Mouse (Mus musculus) megakaryocyte, embryonic 14.5 days (primary cell): ENCODE measurements at regions not wholly inside any gene's neighbourhood (a gene's known extent, or its start where the extent isn't known, plus 50 kb on each side); places are given as distances from the start of the nearest gene placed in this dataset.
A peak's percentile ranks its signal among the peaks of the same experiment; 100 is the strongest.

Source experiments
- H3K27me3 ChIP-seq: replicated peaks from 2 replicates; pipeline ENCODE3; 2012; ENCODE audit warnings: inconsistent platforms
- H3K36me3 ChIP-seq: replicated peaks from 2 replicates; pipeline ENCODE3; 2012; ENCODE audit warnings: low read length, inconsistent platforms, mixed read lengths
- H3K4me1 ChIP-seq: 2 replicates; pipeline ENCODE4 v1.6.1; 2012; ENCODE audit warnings: inconsistent platforms
- H3K4me3 ChIP-seq: replicated peaks from 2 replicates; pipeline ENCODE3; 2012; ENCODE audit warnings: moderate library complexity, mild to moderate bottlenecking, inconsistent platforms
- H3K9me3 ChIP-seq: 2 replicates; pipeline ENCODE4 v1.6.1; 2012; ENCODE audit warnings: inconsistent platforms
- FLI1 ChIP-seq: IDR thresholded peaks from 2 replicates; pipeline ENCODE4 v1.6.1; 2012; ENCODE audit warnings: low read length, inconsistent platforms, mixed read lengths
- GATA1 ChIP-seq: IDR thresholded peaks from 3 replicates; pipeline ENCODE4 v1.6.1; 2012; ENCODE audit warnings: mixed read lengths, low read length, inconsistent platforms, borderline replicate concordance

GRCm38 (mm10) chr14:102925769-102926443 lies 56.5 kb downstream of the Kctd12 start:
- no peaks in the 10 kb centered on the region for H3K36me3 ChIP-seq
- H3K4me1 ChIP-seq, result peaks cover 21% of the 10 kb centered on the region
- peaks cover 2% of the 10 kb centered on the region for H3K27me3 ChIP-seq
- no peak for TF ChIP-seq FLI1
- no peak overlapping the region for H3K4me3 ChIP-seq
- no peaks in the 10 kb centered on the region for H3K9me3 ChIP-seq

GRCm38 (mm10) chr14:102924674-102925073 lies 57.8 kb downstream of the Kctd12 start:
- no peaks in the 10 kb centered on the region for H3K9me3 ChIP-seq
- peaks cover 26% of the 10 kb centered on the region for H3K4me1 ChIP-seq
- no peaks in the 10 kb centered on the region for H3K36me3 ChIP-seq
- H3K27me3 ChIP-seq, result peaks cover 2% of the 10 kb centered on the region
- TF ChIP-seq FLI1, result no peak
- TF ChIP-seq GATA1, result no peak
- no peak overlapping the region for H3K4me3 ChIP-seq

GRCm38 (mm10) chr14:102922496-102922993 lies 59.9 kb downstream of the Kctd12 start:
- H3K4me1 ChIP-seq, result peaks cover 38% of the 10 kb centered on the region
- no peaks in the 10 kb centered on the region for H3K27me3 ChIP-seq
- H3K36me3 ChIP-seq, result no peaks in the 10 kb centered on the region
- TF ChIP-seq FLI1 (no peak), GATA1 (no peak)
- H3K9me3 ChIP-seq, result no peaks in the 10 kb centered on the region
- H3K4me3 ChIP-seq, result peak overlapping the region; percentile 47

GRCm38 (mm10) chr14:102920415-102920814 lies 62.0 kb downstream of the Kctd12 start:
- TF ChIP-seq GATA1, result no peak
- no peak for TF ChIP-seq FLI1
- H3K9me3 ChIP-seq, result no peaks in the 10 kb centered on the region

GRCm38 (mm10) chr14:102919261-102919801 lies 63.1 kb downstream of the Kctd12 start:
- H3K36me3 ChIP-seq, result no peaks in the 10 kb centered on the region
- H3K27me3 ChIP-seq, result no peaks in the 10 kb centered on the region
- no peaks in the 10 kb centered on the region for H3K9me3 ChIP-seq
- no peak overlapping the region for H3K4me3 ChIP-seq
- peaks cover 33% of the 10 kb centered on the region for H3K4me1 ChIP-seq
- TF ChIP-seq FLI1 (no peak), GATA1 (no peak)

More at GRCm38 (mm10) chr14:102920415-102920814, 62.0 kb downstream of the Kctd12 start:
- Histone ChIP-seq H3K36me3 (no peaks in the 10 kb centered on the region), H3K4me3 (no peak overlapping the region), H3K4me1 (peaks cover 33% of the 10 kb centered on the region), H3K27me3 (no peaks in the 10 kb centered on the region)

GRCm38 (mm10) chr14:102917929-102918328 lies 64.5 kb downstream of the Kctd12 start:
- Histone ChIP-seq H3K9me3 (no peaks in the 10 kb centered on the region), H3K27me3 (no peaks in the 10 kb centered on the region), H3K4me3 (peak overlapping the region; percentile 24), H3K36me3 (no peaks in the 10 kb centered on the region), H3K4me1 (peaks cover 33% of the 10 kb centered on the region)
- no peak for TF ChIP-seq FLI1
- no peak for TF ChIP-seq GATA1

GRCm38 (mm10) chr14:102915918-102916317 lies 66.5 kb downstream of the Kctd12 start:
- TF ChIP-seq FLI1 (no peak), GATA1 (no peak)

GRCm38 (mm10) chr14:102911582-102911981 lies 70.9 kb downstream of the Kctd12 start:
- Histone ChIP-seq H3K36me3 (no peaks in the 10 kb centered on the region), H3K4me3 (no peak overlapping the region), H3K9me3 (no peaks in the 10 kb centered on the region), H3K4me1 (peaks cover 26% of the 10 kb centered on the region), H3K27me3 (no peaks in the 10 kb centered on the region)
- no peak for TF ChIP-seq GATA1
- no peak for TF ChIP-seq FLI1

More at GRCm38 (mm10) chr14:102915918-102916317, 66.5 kb downstream of the Kctd12 start:
- H3K27me3 ChIP-seq, result no peaks in the 10 kb centered on the region
- no peaks in the 10 kb centered on the region for H3K9me3 ChIP-seq
- no peaks in the 10 kb centered on the region for H3K36me3 ChIP-seq
- no peak overlapping the region for H3K4me3 ChIP-seq
- H3K4me1 ChIP-seq, result peaks cover 21% of the 10 kb centered on the region

- no peaks in the 10 kb centered on the region for H3K36me3 ChIP-seq
- H3K4me1 ChIP-seq, result peaks cover 31% of the 10 kb centered on the region
- no peak overlapping the region for H3K4me3 ChIP-seq
- TF ChIP-seq FLI1 (no peak), GATA1 (no peak)
- no peaks in the 10 kb centered on the region for H3K9me3 ChIP-seq
- H3K27me3 ChIP-seq, result no peaks in the 10 kb centered on the region
These were observed 73.4 kb downstream of the Kctd12 start for GRCm38 (mm10) chr14:102908990-102909389.

GRCm38 (mm10) chr14:102907411-102908103 lies 74.9 kb downstream of the Kctd12 start:
- no peak for TF ChIP-seq FLI1
- no peak for TF ChIP-seq GATA1
- no peak overlapping the region for H3K4me3 ChIP-seq
- H3K9me3 ChIP-seq, result no peaks in the 10 kb centered on the region
- peaks cover 39% of the 10 kb centered on the region for H3K4me1 ChIP-seq
- no peaks in the 10 kb centered on the region for H3K36me3 ChIP-seq
- no peaks in the 10 kb centered on the region for H3K27me3 ChIP-seq
